Mouse (Mus musculus) megakaryocyte progenitor cell, adult 5-6 weeks (primary cell): ENCODE data around the gene Lad1. TPM values are rescaled to one million over a fixed set of nuclear protein-coding genes. Genes with fewer than 3 reads are reported as not detected.

ENCODE experiments used
- ATAC-seq: replicated peaks from 2 replicates; pipeline ENCODE4 v1.8.0; 2016; ENCODE audit warnings: mild to moderate bottlenecking, moderate TSS enrichment, inconsistent platforms; ENCODE audit not compliant: poor library complexity
- total RNA-seq, 2 experiments: library from RNA; stranded (forward) in 1 of 2; stranded (reverse) in 1 of 2; fragments of 157-497, 149-512 nt in 1 of 2; fragments of 200-1000 nt in 1 of 2; gene quantifications; 2 replicates each; pipeline versions ENCODE4 v1.2.3 to v1.2.4; 2015 to 2017

Lad1 gene
- total RNA-seq, 2 experiments from 2014 or later: not detected

- ATAC-seq: peak; percentile 95
These were observed 47.3 kb downstream of the Lad1 start for GRCm38 (mm10) chr1:135865518-135866194.

GRCm38 (mm10) chr1:135868570-135868969, 50.2 kb downstream of the Lad1 start:
- no peak for ATAC-seq

GRCm38 (mm10) chr1:135872991-135873390, 54.6 kb downstream of the Lad1 start:
- no peak for ATAC-seq

GRCm38 (mm10) chr1:135877248-135877647, 58.9 kb downstream of the Lad1 start:
- no peak for ATAC-seq

- peak; percentile 90 for ATAC-seq
These were observed 64.1 kb downstream of the Lad1 start for GRCm38 (mm10) chr1:135882385-135883109.

Other genes starting within 250 kb of the Lad1 start
- gene Nav1, start 211.3 kb upstream of the Lad1 start, total RNA-seq (2015): 15.7 and 16.9 TPM in 2 replicates
- gene Nav1, start 211.3 kb upstream of the Lad1 start, total RNA-seq (2017): 2.0 and 2.8 TPM in 2 replicates
- gene Csrp1, start 98.5 kb upstream of the Lad1 start, total RNA-seq (2015): 103 and 106 TPM in 2 replicates
- gene Csrp1, start 98.5 kb upstream of the Lad1 start, total RNA-seq (2017): 104 and 113 TPM in 2 replicates
- gene Phlda3, start 52.5 kb upstream of the Lad1 start, total RNA-seq (2015): 0.61 and 1.1 TPM in 2 replicates
- not detected in 2 replicates for gene Phlda3, start 52.5 kb upstream of the Lad1 start, total RNA-seq (2017)
- gene Tnni1, start 39.2 kb upstream of the Lad1 start, total RNA-seq (2015): not detected in 2 replicates
- not detected in 2 replicates for gene Tnni1, start 39.2 kb upstream of the Lad1 start, total RNA-seq (2017)
- gene Tnnt2, start 17.8 kb downstream of the Lad1 start, total RNA-seq (2015): not detected in 2 replicates
- not detected in 2 replicates for gene Tnnt2, start 17.8 kb downstream of the Lad1 start, total RNA-seq (2017)
- not detected in 2 replicates for gene Pkp1, start 100.6 kb downstream of the Lad1 start, total RNA-seq (2015)
- not detected in 2 replicates for gene Pkp1, start 100.6 kb downstream of the Lad1 start, total RNA-seq (2017)
- not detected in 2 replicates for gene Igfn1, start 187.7 kb downstream of the Lad1 start, total RNA-seq (2015)
- gene Igfn1, start 187.7 kb downstream of the Lad1 start, total RNA-seq (2017): not detected in 2 replicates
- gene Tmem9, start 189.6 kb downstream of the Lad1 start, total RNA-seq (2015): 5.8 and 12.7 TPM in 2 replicates
- gene Tmem9, start 189.6 kb downstream of the Lad1 start, total RNA-seq (2017): 5.1 and 9.2 TPM in 2 replicates
- not detected in 2 replicates for gene Ascl5, start 232.2 kb downstream of the Lad1 start, total RNA-seq (2015)
- gene Ascl5, start 232.2 kb downstream of the Lad1 start, total RNA-seq (2017): not detected in 2 replicates
- gene Cacna1s, start 234.2 kb downstream of the Lad1 start, total RNA-seq (2015): not detected in 2 replicates
- not detected in 2 replicates for gene Cacna1s, start 234.2 kb downstream of the Lad1 start, total RNA-seq (2017)